Mouse (Mus musculus) limb, embryonic 14.5 days (tissue): Measurements from ENCODE around the gene Lmbr1l. TPM values are rescaled to one million over a fixed set of nuclear protein-coding genes. Genes with fewer than 3 reads are reported as not detected.

Source experiments
- ATAC-seq: fragments of 200-750 bp; cut with Nextera tagmentation; 2 replicates; pipeline ENCODE4 v1.8.0; 2017; ENCODE audit warnings: low read depth, moderate number of reproducible peaks, moderate TSS enrichment; ENCODE audit not compliant: low FRiP score
- DNase-seq: peaks from one replicate; pipeline ENCODE4 v3.0.0-alpha.2; 2015; ENCODE audit warnings: low spot score
- H3K27ac ChIP-seq: fragments of 300-500 bp; sonication (generic); replicated peaks from 2 replicates; pipeline ENCODE4 v1.5.1; 2014; ENCODE audit warnings: low read depth, mild to moderate bottlenecking, low read length, moderate library complexity, mixed read lengths
- H3K27me3 ChIP-seq: fragments of 300-500 bp; sonication (generic); 2 replicates; pipeline ENCODE4 v1.6.1; 2014; ENCODE audit warnings: low read length, mixed read lengths; ENCODE audit not compliant: control insufficient read depth, insufficient read depth
- H3K36me3 ChIP-seq: fragments of 300-500 bp; sonication (generic); 2 replicates; pipeline ENCODE4 v1.6.1; 2014; ENCODE audit warnings: mild to moderate bottlenecking, low read length, moderate library complexity, mixed read lengths; ENCODE audit not compliant: control insufficient read depth, insufficient read depth
- H3K4me1 ChIP-seq: fragments of 300-500 bp; sonication (generic); 2 replicates; pipeline ENCODE4 v1.6.1; 2014; ENCODE audit warnings: antibody characterized with exemption, low read length, mixed read lengths; ENCODE audit not compliant: control insufficient read depth, insufficient read depth
- H3K4me2 ChIP-seq: fragments of 300-500 bp; sonication (generic); replicated peaks from 2 replicates; pipeline ENCODE4 v1.6.1; 2014; ENCODE audit warnings: low read depth, mild to moderate bottlenecking, low read length, moderate library complexity; ENCODE audit not compliant: severe bottlenecking
- H3K4me3 ChIP-seq: fragments of 300-500 bp; sonication (generic); replicated peaks from 2 replicates; pipeline ENCODE4 v1.5.1; 2014; ENCODE audit warnings: low read length
- H3K9ac ChIP-seq: fragments of 300-500 bp; sonication (generic); 2 replicates; pipeline ENCODE4 v1.6.1; 2014; ENCODE audit warnings: mild to moderate bottlenecking, low read depth, low read length, moderate library complexity; ENCODE audit not compliant: severe bottlenecking
- H3K9me3 ChIP-seq: fragments of 300-500 bp; sonication (generic); 2 replicates; pipeline ENCODE4 v1.6.1; 2016; ENCODE audit warnings: low read length; ENCODE audit not compliant: control insufficient read depth
- POLR2A ChIP-seq: fragments of 200-500 bp; IDR thresholded peaks from 2 replicates; pipeline ENCODE4 v1.8.0; 2012; ENCODE audit warnings: inconsistent platforms, mild to moderate bottlenecking, moderate library complexity, borderline replicate concordance; ENCODE audit not compliant: insufficient read depth, insufficient read length; ENCODE audit errors: extremely low read depth
- WGBS: fragments of 180-500 bp; shearing (Covaris S2); extraction: QIAGEN DNeasy Blood & Tissue Kit; methylation state at CpG from one replicate; pipeline ENCODE4 v1.1.7; 2014; 5-methylcytosine and 5-hydroxymethylcytosine counted together
- polyA plus RNA-seq, 2 experiments: library from polyadenylated mRNA; depleted of rRNA in 1 of 2; stranded (reverse) in 1 of 2; unstranded in 1 of 2; fragments of >200 nt; fragmentation: Nextera tagmentation in 1 of 2; extraction: Ambion mirVana in 1 of 2; gene quantifications; 2 replicates each; pipeline versions ENCODE4 v1.2.1 to v1.2.3; 2012 to 2014

Gene Lmbr1l
- polyA plus RNA-seq, 2 experiments = 5.5 to 66.8 TPM

DNA sequence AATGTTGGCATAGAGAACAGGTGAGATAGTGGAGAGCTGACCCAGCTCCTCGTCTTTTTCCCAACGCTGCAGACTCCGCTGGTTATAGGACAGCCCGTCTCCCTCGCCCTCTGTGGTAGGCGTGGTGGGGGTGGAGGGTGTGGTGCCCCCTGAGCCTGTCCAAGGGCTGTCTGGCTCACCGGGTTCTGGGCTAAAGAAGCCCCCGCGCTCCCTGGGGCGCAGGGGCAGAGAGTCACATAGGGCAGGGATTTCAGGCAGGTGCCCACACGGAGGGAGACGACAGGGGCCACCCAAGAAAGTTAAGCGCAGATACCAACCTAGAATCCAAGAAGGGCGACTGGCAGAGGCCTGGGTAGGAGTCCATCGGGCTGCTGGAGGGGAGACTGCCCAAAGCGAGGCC is 63.8 kb downstream of the Lmbr1l start:
- Histone ChIP-seq H3K4me1 (no peaks in the 10 kb centered on the region), H3K4me3 (no peak overlapping the region), H3K27me3 (no peaks in the 10 kb centered on the region), H3K9ac (no peak overlapping the region), H3K27ac (no peak overlapping the region), H3K36me3 (peaks cover 100% of the 10 kb centered on the region), H3K9me3 (no peaks in the 10 kb centered on the region), H3K4me2 (no peak overlapping the region)
- ATAC-seq (no peak), DNase-seq (no peak)
- 92% methylated on average over 16 of the region's 16 CpGs for WGBS
- no peak for TF ChIP-seq POLR2A

Other genes with a start within 250 kb of the Lmbr1l start
- 1.1 and 1.5 TPM in 2 replicates for gene Rnd1, start 240.8 kb downstream of the Lmbr1l start, polyA plus RNA-seq (2012; rRNA removed)
- gene Rnd1, start 240.8 kb downstream of the Lmbr1l start, polyA plus RNA-seq (2014; fragmentation: Nextera tagmentation; extraction: Ambion mirVana) = 0.35 and 0.45 TPM in 2 replicates
- gene Ccdc65, start 210.0 kb downstream of the Lmbr1l start, polyA plus RNA-seq (2012; rRNA removed) = 0.48 and 0.55 TPM in 2 replicates
- gene Ccdc65, start 210.0 kb downstream of the Lmbr1l start, polyA plus RNA-seq (2014; fragmentation: Nextera tagmentation; extraction: Ambion mirVana) = 0.40 and 0.87 TPM in 2 replicates
- gene Fkbp11, start 190.0 kb downstream of the Lmbr1l start, polyA plus RNA-seq (2012; rRNA removed) = 58.9 and 90.9 TPM in 2 replicates
- gene Fkbp11, start 190.0 kb downstream of the Lmbr1l start, polyA plus RNA-seq (2014; fragmentation: Nextera tagmentation; extraction: Ambion mirVana) = 74.4 and 82.7 TPM in 2 replicates
- 75.0 and 96.4 TPM in 2 replicates for gene Arf3, start 155.0 kb downstream of the Lmbr1l start, polyA plus RNA-seq (2012; rRNA removed)
- gene Arf3, start 155.0 kb downstream of the Lmbr1l start, polyA plus RNA-seq (2014; fragmentation: Nextera tagmentation; extraction: Ambion mirVana) = 37.4 and 39.6 TPM in 2 replicates
- 13.7 and 14.9 TPM in 2 replicates for gene Wnt10b, start 140.1 kb downstream of the Lmbr1l start, polyA plus RNA-seq (2012; rRNA removed)
- gene Wnt10b, start 140.1 kb downstream of the Lmbr1l start, polyA plus RNA-seq (2014; fragmentation: Nextera tagmentation; extraction: Ambion mirVana) = 6.3 and 7.4 TPM in 2 replicates
- gene Wnt1, start 128.4 kb downstream of the Lmbr1l start, polyA plus RNA-seq (2012; rRNA removed) = not detected in 2 replicates
- gene Wnt1, start 128.4 kb downstream of the Lmbr1l start, polyA plus RNA-seq (2014; fragmentation: Nextera tagmentation; extraction: Ambion mirVana) = 0.08 TPM in 1 of 2 replicates, not detected in the other
- 0.44 and 0.59 TPM in 2 replicates for gene Ddn, start 108.7 kb downstream of the Lmbr1l start, polyA plus RNA-seq (2012; rRNA removed)
- 0.14 TPM in 1 of 2 replicates, not detected in the other for gene Ddn, start 108.7 kb downstream of the Lmbr1l start, polyA plus RNA-seq (2014; fragmentation: Nextera tagmentation; extraction: Ambion mirVana)
- gene Prkag1, start 86.7 kb downstream of the Lmbr1l start, polyA plus RNA-seq (2012; rRNA removed) = 93.1 and 93.7 TPM in 2 replicates
- gene Prkag1, start 86.7 kb downstream of the Lmbr1l start, polyA plus RNA-seq (2014; fragmentation: Nextera tagmentation; extraction: Ambion mirVana) = 81.3 and 82.3 TPM in 2 replicates
- gene Kmt2d, start 47.0 kb downstream of the Lmbr1l start, polyA plus RNA-seq (2012; rRNA removed) = 27.1 and 27.3 TPM in 2 replicates
- 16.7 and 20.1 TPM in 2 replicates for gene Kmt2d, start 47.0 kb downstream of the Lmbr1l start, polyA plus RNA-seq (2014; fragmentation: Nextera tagmentation; extraction: Ambion mirVana)
- gene Rhebl1, start 23.7 kb downstream of the Lmbr1l start, polyA plus RNA-seq (2012; rRNA removed) = 14.5 and 16.4 TPM in 2 replicates
- 12.0 and 13.8 TPM in 2 replicates for gene Rhebl1, start 23.7 kb downstream of the Lmbr1l start, polyA plus RNA-seq (2014; fragmentation: Nextera tagmentation; extraction: Ambion mirVana)
- 1.4 and 2.0 TPM in 2 replicates for gene Dhh, start 19.7 kb downstream of the Lmbr1l start, polyA plus RNA-seq (2012; rRNA removed)
- gene Dhh, start 19.7 kb downstream of the Lmbr1l start, polyA plus RNA-seq (2014; fragmentation: Nextera tagmentation; extraction: Ambion mirVana) = 0.72 and 1.1 TPM in 2 replicates
- 2,384 and 3,894 TPM in 2 replicates for gene Tuba1b, start 16.3 kb upstream of the Lmbr1l start, polyA plus RNA-seq (2012; rRNA removed)
- 1,587 and 1,605 TPM in 2 replicates for gene Tuba1b, start 16.3 kb upstream of the Lmbr1l start, polyA plus RNA-seq (2014; fragmentation: Nextera tagmentation; extraction: Ambion mirVana)
- gene Gm49450, start 35.3 kb upstream of the Lmbr1l start, polyA plus RNA-seq (2012; rRNA removed) = 15.1 and 159 TPM in 2 replicates
- not detected in 2 replicates for gene Gm49450, start 35.3 kb upstream of the Lmbr1l start, polyA plus RNA-seq (2014; fragmentation: Nextera tagmentation; extraction: Ambion mirVana)
- 1,030 and 1,250 TPM in 2 replicates for gene Tuba1a, start 35.5 kb upstream of the Lmbr1l start, polyA plus RNA-seq (2012; rRNA removed)
- gene Tuba1a, start 35.5 kb upstream of the Lmbr1l start, polyA plus RNA-seq (2014; fragmentation: Nextera tagmentation; extraction: Ambion mirVana) = 1,263 and 1,288 TPM in 2 replicates
- gene Tuba1c, start 111.7 kb upstream of the Lmbr1l start, polyA plus RNA-seq (2012; rRNA removed) = 192 and 293 TPM in 2 replicates
- 150 and 162 TPM in 2 replicates for gene Tuba1c, start 111.7 kb upstream of the Lmbr1l start, polyA plus RNA-seq (2014; fragmentation: Nextera tagmentation; extraction: Ambion mirVana)
- 2.7 and 4.2 TPM in 2 replicates for gene Prph, start 136.9 kb upstream of the Lmbr1l start, polyA plus RNA-seq (2012; rRNA removed)
- 1.3 and 1.7 TPM in 2 replicates for gene Prph, start 136.9 kb upstream of the Lmbr1l start, polyA plus RNA-seq (2014; fragmentation: Nextera tagmentation; extraction: Ambion mirVana)
- gene Troap, start 156.3 kb upstream of the Lmbr1l start, polyA plus RNA-seq (2012; rRNA removed) = 41.5 and 51.3 TPM in 2 replicates
- gene Troap, start 156.3 kb upstream of the Lmbr1l start, polyA plus RNA-seq (2014; fragmentation: Nextera tagmentation; extraction: Ambion mirVana) = 20.3 and 22.1 TPM in 2 replicates
- gene C1ql4, start 169.6 kb upstream of the Lmbr1l start, polyA plus RNA-seq (2012; rRNA removed) = 0.13 TPM in 1 of 2 replicates, not detected in the other
- gene C1ql4, start 169.6 kb upstream of the Lmbr1l start, polyA plus RNA-seq (2014; fragmentation: Nextera tagmentation; extraction: Ambion mirVana) = not detected in 2 replicates
- gene Dnajc22, start 174.9 kb upstream of the Lmbr1l start, polyA plus RNA-seq (2012; rRNA removed) = 0.87 and 1.7 TPM in 2 replicates
- 0.11 and 0.37 TPM in 2 replicates for gene Dnajc22, start 174.9 kb upstream of the Lmbr1l start, polyA plus RNA-seq (2014; fragmentation: Nextera tagmentation; extraction: Ambion mirVana)
- gene Spats2, start 207.7 kb upstream of the Lmbr1l start, polyA plus RNA-seq (2012; rRNA removed) = 47.1 and 48.4 TPM in 2 replicates
- 39.7 and 41.7 TPM in 2 replicates for gene Spats2, start 207.7 kb upstream of the Lmbr1l start, polyA plus RNA-seq (2014; fragmentation: Nextera tagmentation; extraction: Ambion mirVana)